Mouse (Mus musculus): ENCODE data around the gene Hoxa5. TPM values are rescaled to one million over a fixed set of nuclear protein-coding genes. Genes with fewer than 3 reads are reported as not detected.

Hoxa5 gene
- total RNA-seq, 2 experiments from 2014 or later, result 2.6 to 3.7 TPM

DNA sequence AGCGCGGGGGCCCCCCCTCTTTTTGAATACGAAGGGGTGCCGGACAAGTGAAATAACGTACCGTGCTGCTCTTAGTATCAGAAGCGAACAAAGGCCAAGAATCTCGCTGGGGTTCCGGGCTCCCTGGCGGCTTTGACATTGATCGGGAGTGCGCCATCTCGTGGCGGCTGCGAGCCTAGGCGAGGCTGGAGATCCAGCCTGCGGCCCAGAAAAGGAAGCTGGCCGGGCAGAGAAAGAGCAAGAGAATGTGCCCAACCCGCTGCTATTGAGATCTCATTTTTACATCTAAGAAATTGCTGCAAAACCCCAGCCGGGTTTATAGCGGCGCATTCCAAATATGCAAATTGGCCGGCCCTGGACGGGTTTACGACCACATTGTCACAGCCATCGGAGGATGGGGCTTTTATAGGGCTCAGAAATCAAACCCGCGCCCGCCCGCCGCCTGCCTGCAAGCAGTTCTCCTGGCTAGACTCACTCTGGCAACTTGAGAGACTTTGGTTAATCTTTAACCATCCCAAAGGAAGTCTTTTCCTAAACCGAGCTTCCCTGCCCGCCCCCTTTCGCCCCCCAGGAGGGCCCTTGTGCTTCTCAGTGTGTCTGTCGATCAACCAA is 36.1 kb upstream of the Hoxa5 start, which contains the start of gene Hoxa10:
TSS of gene Hoxa10 (minus strand) at position 466 of the 612 bp plus-strand sequence.
- peak; percentile 94 for DNase-seq

DNA sequence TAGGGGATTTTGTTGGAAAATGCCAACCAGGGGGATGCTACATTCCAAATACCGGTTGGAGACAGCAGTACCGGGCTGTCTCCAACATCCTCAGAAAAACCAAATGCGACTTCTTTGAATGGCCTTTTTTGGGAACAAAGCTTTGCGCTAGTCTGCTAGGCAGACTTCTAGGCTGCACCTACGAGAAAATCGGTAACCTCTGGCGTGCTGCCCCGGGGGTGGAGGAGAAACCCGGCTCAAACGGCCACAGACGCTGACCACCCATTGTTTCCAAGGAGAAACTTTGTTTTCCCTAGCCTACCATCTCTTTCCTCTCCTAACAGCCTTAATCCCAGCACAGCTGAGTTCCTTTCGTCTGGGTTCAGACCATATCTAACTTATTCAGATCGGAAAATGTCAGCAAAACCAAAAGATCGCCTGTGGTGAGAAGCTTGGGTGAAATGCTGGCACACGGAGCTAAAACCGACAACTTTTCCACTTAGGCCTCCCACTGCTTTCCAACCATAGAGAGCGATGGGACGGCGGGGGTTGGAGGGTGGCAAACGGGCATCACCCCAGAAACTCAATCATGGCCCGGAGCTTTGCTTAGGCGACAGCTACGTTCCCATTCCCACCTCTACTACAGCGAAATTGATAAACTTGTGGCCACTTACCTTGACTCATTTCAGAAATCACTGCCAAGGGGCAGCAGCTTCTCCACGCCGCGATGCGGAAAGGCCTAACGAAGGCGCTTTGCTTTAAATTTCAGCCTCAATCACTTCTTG is 35.4 kb upstream of the Hoxa5 start:
- peak; percentile 53 for DNase-seq

DNA sequence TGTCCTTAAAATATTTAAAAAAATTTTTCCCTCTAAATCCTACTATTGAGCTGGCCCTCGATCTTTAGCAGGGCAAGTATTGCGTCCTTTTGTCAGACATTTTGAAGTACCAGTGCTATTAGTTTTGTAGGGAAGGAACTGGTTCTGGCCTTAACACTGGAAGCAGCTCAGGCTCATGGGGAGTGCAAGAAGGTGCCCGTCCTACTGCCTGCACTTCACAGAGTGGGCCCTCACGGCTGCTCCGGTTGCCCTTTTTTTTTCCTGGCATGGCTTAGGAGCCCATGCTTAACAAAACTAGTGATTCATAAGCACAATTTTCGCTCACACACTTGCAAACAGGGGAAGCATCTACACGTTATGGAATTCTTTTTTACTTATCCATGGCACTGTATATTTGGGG is 34.6 kb upstream of the Hoxa5 start:
- DNase-seq, result no peak

DNA sequence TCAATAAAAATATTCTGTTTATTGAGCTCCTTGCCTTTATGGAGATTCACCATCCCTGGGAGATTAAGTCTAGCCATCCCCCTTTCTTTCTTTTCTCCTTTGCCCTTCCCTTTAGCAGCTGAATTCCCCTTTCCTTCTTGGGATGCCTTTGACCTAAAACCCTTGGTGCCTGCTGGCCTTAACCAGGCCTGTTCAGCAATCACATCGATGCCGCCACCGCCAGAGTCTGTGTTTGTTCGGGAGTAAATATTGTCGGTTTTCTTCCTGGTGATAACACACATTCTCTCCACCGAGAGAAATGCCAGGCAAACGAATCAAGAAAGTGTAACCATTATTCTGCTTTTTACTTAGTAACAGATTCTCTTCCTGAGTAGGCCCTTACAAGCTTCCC is 33.8 kb upstream of the Hoxa5 start:
- peak; percentile 13 for DNase-seq

DNA sequence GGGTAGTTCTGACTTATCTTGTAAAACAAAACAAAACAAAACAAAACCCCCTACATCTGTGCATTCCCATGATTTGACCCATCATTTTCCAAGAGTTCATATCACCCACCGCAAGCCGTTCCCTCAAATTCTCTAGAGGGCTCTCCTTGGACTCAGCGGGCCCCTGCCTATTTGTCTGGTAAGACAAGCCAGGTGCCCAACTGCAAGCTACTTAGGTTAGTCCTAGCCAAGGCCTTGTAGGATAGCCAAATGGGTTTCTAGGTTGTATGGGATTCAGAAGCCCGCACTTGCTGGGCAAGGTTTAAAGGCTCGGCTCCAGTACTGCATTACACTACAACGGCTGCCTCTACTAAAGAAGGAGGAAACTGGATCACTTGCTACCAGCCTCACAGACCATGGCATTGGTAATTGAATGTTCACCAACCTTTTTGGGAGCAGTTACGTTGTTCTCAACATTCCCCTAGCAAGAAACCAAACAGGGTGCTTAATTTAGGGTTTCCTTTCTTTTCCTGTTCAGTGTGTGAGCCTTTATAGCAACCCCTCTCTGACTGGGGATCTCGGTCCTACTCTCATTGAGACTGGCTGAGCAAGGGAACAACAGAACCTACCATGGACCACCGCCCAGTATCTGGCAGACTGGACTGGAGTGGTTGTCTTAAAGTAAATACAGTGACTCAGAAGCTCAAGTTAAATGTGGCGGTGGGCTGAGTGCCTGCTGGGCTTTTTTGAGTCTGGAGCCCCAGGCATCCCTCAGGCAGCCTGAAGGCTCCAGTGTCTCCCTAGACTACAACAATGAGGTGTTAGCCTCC is 33.2 kb upstream of the Hoxa5 start:
- peak; percentile 25 for DNase-seq

DNA sequence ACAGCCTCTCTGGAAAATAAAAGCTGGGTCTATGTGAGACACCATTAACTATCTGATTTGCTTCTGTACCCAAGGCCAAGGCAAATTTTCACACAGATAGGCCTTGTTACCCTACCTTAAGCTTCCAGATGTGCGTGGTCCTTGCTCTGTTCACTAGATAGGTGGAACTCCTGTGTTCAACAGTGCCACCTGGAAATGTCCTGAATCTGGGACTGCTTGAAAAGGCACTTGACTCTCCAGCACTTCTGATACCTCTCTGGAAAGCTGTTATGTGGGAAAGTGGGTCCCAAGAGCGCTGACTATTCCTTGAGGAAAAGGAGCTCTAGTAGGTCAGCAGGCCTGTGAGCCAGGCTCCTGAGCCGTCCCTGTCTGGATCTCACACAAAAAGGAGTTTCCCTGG is 32.4 kb upstream of the Hoxa5 start:
- DNase-seq, result no peak

DNA sequence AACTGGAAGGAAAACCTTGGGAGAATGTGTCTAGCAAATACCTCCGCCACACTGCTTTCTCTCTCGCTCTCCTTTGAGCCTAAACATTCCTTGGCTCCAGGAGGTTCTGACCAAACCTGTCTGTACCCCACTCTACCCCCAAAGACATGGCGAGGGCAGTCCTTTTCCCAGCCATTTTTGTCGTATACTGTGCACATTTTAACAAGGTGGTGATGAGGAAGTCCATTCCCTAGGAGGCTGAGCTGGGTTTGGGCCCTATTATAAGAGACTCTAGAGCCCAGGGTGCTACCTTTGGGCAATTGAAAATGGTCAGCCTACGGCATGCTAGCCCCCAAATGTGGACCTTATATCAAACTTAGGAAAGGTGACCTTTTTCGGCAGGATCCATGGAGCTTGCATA is 31.5 kb upstream of the Hoxa5 start:
- no peak for DNase-seq

DNA sequence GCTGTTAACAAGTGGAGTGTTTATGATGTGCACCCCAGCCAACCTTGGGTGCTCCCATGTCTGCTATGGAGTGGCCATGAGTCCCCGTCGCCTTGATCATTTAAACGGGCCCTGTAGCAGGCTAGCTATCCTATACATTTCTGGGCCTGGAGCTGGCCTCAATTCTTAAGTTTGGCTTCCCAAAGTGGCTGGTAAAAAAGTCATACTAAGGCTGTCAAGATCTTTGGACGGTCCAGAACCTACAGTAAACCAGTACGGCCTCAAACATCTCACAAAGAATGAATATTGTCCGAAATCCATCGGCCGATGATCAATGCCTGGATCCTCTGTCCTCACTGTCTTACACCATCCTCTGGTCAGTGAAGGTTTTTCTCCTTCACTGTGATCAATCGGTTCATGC is 30.9 kb upstream of the Hoxa5 start:
- no peak for DNase-seq

DNA sequence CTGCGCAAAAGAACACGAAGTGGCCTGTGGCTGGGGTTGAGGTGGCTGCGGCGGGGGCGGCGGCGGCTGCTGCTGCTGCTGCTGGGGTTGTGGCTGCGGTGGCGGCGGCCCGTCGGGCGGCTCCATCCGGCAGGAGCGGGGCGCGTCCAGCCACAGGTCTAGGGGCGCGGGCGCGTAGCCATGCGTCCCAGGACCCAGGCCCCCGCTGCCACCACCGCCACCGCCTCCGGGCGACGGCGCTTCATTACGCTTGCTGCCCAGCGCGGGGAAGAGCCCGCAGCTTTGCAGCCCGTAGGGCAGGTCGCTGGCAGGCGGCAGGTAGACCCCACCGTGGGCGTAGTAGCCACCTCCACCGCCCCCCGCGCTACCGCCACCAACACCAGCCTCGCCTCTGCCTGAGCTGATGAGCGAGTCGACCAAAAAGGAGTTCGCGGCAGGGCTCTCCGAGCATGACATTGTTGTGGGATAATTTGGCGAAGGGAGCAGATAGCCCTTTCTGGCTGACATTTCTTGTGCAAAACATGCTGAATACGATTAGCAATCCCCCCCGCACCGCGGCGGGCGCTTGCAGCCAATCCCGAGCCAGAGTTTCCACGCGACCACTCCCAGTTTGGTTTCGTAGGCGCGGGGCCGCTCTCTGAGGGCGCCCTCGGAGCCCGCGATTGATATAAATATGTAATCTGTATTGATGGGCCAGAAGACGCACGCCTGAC is 30.2 kb upstream of the Hoxa5 start:
- peak; percentile 65 for DNase-seq

DNA sequence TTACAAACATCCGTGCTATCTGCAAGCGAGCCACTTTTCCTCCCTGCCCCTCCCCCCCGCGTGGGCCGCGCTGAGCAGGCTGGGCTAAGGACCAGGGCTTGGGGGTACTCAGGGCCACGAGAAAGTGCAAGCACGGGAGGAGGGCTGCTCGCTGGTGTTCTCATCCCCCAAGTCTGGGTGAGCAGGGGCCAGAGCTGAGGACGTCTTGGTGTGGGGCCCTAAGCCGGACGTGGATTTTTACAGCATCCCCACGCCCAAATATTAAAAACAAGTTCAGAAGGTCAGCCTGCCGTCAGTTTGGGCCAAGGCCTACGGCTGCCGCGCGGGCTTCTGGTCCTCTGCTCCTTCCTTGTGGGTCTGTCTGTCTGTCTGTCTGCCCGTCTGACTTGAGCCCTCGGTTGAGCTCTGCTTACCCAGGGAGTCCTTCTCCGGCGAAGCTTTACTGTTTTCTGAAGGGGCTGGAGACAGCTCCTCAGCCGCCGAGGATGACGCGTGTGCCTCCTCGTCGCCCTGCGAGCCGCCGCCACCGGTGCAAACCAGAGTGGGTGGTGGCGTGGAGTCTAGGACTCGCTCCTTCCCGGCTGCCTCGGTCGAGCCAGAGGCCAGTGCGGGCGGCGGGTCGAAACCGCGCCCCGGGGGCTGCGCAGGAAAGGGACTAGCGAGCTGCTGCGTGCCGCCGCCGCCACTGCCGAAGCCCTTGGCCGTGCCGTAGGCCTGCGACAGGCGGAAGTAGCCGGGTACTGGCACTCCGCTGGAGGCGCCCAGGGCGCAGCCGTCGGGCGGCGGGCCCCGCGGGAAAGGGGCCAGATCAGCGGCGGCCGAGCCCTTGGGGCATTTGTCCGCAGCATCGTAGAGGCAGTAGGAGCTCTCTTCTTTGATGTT is 29.4 kb upstream of the Hoxa5 start:
- DNase-seq, result peak; percentile 85

DNA sequence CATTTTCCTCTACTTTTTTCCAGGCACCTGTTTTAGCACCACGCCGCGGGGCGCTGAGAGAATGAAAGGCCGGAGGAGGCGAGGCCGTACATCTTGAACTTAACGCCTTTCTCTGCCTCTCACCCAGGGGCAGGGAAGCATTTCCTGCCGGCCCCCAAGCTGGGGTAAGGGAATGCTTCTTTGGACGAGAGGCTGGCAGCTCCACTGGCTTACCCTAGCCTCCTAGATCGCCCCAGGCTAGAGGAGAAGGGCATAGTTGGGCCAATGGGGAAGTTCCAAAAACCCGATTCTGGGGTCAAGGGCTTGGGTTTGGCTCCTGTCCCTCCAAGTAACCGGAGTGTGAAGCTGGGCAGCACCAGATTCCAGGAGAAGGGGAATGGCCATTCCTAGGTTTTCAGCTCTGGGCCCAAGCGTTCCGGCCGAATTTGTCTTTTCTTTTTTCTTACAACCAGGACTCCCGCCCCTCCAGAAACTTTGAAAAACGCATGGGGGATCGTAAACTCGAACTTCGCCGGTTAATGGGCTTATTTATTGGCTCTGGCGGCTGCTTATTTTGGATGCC is 28.7 kb upstream of the Hoxa5 start:
- DNase-seq, result peak; percentile 40

DNA sequence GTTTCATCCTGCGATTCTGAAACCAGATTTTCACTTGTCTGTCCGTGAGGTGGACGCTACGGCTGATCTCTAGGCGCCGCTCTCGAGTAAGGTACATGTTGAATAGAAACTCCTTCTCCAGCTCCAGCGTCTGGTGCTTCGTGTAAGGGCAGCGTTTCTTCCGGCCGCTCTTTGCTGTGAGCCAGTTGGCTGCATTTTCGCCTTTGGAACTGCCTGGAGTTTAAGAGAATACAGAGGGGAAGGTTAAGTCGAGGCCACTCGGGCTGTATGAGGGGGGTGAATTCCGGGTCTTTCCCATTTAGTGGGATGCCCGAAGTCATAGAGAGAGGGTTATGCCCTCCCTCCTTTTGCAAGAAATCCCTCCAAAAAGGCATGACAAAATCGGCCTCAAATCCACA is 28.2 kb upstream of the Hoxa5 start:
- peak; percentile 54 for DNase-seq

DNA sequence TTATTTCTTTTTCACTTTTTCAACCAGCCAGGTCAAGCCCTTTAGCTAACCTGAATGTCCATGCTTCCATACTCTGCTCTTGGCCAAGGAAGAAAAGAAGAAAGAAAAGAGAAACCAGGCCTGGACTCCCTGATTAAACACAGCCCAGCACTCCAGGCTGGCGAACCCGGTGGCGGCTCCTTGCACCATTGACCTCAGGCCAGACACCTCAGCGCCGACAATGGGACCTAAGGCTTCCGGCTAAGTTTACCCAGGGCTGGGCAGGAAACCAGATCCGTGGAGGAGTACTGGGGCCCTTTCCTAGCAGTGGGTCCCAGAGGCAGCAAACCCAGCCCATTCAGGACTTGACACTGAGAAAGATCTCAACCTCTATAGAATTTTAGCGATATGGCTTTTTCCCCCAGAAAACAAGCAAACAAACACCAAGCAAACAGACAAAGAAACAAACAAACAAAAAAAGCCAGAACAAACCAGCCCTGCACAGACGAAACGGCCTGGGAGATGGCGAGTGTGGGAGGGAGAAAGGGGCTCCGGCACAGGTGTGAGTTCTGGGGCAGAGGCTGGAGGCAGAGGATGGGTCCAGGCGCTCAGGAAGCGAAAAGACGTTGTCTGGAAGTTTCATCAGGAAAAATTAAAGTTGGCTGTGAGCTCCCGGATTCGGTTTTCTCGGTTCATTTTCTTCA is 27.6 kb upstream of the Hoxa5 start:
- DNase-seq, result peak; percentile 5

DNA sequence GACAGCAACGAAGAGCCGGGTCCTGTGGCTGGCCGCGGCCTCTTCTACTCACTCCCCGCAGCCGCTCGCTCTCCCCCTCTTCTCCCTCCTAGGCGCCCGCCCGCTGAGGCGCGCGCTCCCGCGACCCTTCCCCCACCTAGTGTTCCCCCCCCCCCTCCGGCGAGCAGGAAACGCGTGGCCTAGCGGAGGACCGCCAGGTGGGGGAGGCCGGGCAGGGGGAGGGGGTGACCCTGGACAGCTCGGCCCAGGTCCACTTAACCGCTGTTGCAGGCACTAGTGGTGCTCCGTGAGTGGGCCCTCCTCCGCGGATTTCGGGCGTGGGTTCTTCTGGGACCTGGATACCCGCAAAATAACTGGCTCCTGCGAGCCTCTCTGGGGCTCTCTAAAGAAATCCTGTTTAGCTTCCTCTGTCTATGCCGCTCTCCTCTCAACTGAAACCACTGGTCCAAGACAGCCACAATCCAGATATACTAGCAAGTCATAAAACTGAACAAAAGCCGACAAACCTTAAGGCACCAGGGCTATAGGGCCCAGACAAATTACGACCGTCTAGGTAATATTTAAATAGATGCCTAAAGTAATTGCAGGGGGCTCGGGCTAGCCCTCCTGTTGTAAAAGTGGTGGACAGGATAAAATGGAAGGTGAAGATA is 26.3 kb upstream of the Hoxa5 start, which contains the start of gene Hoxa9:
TSS of gene Hoxa9 (minus strand) at position 574 of the 650 bp plus-strand sequence.
- DNase-seq, result peak; percentile 68

DNA sequence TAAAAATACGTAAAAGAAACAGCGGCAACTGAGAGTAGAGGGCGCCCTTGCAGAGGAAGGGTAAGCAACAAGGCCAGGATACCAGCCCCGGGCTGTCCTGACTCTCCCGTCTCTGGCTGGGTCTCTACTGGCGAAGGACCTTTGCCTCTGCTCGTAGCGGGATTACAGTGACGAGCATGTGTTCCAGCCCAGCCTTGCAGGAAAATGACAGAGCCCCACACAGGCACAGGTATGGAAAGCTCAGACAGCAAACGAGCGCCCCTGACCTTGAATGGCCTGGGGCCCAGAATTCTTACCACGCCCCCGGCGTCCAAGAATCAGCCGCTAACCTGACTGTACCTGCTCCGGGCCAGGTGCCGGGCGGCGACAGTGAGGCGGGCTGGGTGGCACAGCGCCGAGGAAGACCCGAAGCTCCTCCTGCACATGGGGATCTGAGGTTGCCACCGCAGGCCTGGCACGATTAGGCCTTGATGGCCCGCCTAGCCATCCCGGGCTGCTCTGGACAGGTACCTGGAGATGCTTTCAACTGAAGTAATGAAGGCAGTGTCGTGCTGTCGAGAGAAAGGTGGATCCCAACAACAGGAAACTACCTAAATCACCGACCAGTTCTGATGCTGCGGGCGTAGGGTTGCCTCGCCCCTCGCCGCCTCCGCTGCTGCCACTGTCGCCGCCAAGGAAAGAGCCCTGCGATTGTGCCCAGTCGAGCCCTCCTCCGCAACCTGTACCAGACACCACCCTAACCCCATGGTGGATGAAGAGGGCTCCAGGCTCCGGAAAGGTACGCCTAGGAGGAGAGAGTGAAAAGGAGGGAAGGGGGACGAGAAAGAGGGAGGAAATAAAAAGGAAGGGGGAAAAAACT is 25.4 kb upstream of the Hoxa5 start:
- DNase-seq, result peak; percentile 54

DNA sequence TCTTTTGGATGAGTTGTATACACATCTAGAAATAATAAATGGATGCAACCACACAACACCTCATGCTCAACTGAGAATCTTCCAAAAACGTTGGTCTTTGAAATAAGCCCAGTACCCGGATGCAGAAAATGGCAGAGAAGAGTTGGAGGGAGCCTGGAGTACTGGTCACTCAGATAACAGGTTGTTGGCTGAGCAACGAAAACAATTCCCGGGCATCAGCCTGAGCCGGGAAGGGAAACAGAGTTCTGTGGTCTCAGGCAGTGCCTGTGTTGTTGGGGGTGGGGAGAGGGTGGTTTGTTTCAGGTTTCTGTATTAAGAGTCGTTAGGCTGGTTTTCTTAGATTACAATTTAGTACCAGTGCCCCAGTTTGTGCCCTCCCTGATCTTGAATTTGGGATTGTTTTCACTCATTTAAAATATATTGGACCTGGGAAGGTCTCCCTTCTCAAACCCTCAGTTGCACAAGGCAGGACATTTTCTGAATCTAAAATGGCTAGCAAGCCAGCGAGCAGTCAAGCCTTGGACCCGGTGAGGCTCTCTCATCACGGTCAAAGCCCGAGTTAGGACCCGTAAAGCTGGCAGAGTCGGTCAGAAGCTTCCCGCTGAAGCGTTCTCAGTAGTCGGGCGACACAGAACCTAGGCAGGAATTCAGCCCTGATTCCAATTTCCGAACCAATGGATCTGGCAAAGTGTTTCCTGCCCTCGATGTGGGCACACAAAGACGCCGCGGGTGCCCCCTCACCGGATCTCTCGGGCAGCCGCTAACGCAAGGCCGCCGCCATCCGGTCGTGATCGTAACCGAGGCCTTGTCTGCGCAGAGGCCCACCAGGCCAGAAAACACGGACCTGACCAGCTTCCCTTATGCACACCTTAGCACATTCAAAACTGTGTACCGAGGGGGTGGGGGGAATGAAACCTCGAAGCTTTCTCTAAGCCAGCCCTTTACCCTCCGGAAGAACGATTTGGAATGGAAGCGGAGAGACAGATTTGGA is 24.4 kb upstream of the Hoxa5 start:
- DNase-seq, result peak; percentile 61

DNA sequence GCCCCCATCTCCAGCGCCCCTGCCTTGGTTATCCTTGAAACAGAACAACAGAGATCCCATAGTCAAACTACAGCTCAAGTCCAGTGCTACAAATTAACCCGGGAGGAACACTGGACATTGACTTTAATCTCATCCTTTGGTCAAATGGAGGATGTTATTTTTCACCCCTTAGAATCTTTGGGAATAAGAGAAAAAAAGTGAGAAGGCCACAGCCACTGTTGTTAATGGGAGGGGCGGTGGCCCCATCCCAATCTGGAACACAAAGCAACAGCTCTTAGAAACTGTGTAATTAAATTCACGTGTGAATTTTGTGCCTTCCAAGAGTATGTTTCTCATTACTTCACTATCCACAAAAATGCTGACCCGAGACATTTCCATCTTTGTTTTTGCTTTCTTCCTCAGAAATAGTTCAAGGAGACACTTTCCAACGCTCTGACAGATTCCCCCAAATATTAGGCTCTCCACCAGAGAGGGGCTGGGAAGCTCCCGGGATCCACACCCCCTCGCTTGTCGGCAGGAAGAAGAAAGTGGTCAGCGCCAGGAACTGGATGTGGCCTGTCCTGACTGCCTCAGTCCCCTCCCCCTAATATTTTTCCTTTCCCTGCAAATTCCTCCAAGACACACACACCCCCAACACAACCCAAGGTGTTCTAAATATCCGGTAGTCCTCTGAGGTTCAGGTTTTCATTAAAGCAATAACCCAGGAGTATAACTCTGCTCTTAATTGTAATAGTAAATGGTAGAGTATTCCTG is 23.3 kb upstream of the Hoxa5 start:
- no peak for DNase-seq

Measured in gastrocnemius, postnatal 10 days (tissue).